Mouse (Mus musculus) adrenal gland, postnatal 25 days (tissue): ENCODE results near the gene 1700011L22Rik. TPM values are rescaled to one million over a fixed set of nuclear protein-coding genes. Genes with fewer than 3 reads are reported as not detected.

Experiments used
- DNase-seq: peaks from one replicate; pipeline ENCODE4 v3.0.0; 2021; ENCODE audit warnings: mixed read lengths
- total RNA-seq: library from RNA; stranded (reverse); gene quantifications from 2 replicates; pipeline ENCODE4 v1.2.3, GENCODE M21; 2021

The 1700011L22Rik gene
- total RNA-seq, 1 experiment from 2014 or later = not detected

GRCm38 (mm10) chr8:79165276-79165675 is 83.1 kb downstream of the 1700011L22Rik start:
- no peak for DNase-seq

GRCm38 (mm10) chr8:79164336-79164735 is 84.0 kb downstream of the 1700011L22Rik start:
- no peak for DNase-seq

- peak; percentile 82 for DNase-seq
Measured at GRCm38 (mm10) chr8:79162533-79163308, 85.6 kb downstream of the 1700011L22Rik start.

- peak; percentile 18 for DNase-seq
Measured at GRCm38 (mm10) chr8:79161172-79161778, 87.1 kb downstream of the 1700011L22Rik start.

Other genes starting within 250 kb of the 1700011L22Rik start
- gene Zfp827, start 220.1 kb downstream of the 1700011L22Rik start, total RNA-seq = 15.1 and 15.4 TPM in 2 replicates
- gene Mmaa, start 46.4 kb upstream of the 1700011L22Rik start, total RNA-seq = 34.5 and 35.3 TPM in 2 replicates
- gene Smad1, start 150.9 kb upstream of the 1700011L22Rik start, total RNA-seq = 29.8 and 30.5 TPM in 2 replicates